Mouse (Mus musculus) brain, embryonic 14.5 days (tissue): ENCODE results near the gene Ust.

Source experiments
- CTCF ChIP-seq: fragments of 200-500 bp; IDR thresholded peaks from 2 replicates; pipeline ENCODE4 v1.5.1; 2012; ENCODE audit warnings: inconsistent platforms, mild to moderate bottlenecking, moderate library complexity, borderline replicate concordance; ENCODE audit not compliant: insufficient read depth, insufficient read length; ENCODE audit errors: extremely low read depth
- POLR2A ChIP-seq: fragments of 200-500 bp; IDR thresholded peaks from 2 replicates; pipeline ENCODE4 v1.6.1; 2012; ENCODE audit warnings: mild to moderate bottlenecking, inconsistent platforms, borderline replicate concordance; ENCODE audit not compliant: poor library complexity, insufficient read depth, insufficient read length, severe bottlenecking; ENCODE audit errors: extremely low read depth

DNA sequence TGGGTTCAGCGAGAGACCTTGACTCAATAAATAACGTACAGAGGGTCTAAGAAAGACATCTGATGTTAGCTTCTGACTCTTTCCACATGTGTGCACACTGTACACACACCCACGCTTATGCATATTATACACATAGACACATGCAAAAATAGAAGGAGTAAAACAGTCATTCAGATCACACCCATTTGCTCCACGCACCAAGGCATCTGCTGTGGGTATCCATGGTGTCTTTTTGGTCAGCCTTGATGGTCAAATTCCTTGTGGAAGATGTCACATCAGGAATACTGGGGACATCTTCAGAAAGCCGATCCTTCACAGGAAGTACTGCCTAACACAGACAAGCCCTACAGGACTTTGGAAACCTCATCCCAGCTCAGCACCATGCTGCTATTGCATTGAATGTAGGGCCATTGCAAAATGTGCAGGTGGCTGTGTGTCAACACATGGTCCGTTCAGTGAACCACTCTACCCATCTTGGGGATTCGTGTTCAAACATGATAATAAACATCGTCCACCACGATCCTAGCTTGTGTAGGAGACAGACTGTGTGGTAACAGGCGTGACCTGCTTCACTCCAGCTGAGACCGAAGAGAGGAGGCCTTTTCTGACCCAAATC is 305.9 kb downstream of the Ust start:
- TF ChIP-seq CTCF (no peak), POLR2A (no peak)
